Mouse (Mus musculus): ENCODE measurements at regions not wholly inside any gene's neighbourhood (a gene's known extent, or its start where the extent isn't known, plus 50 kb on each side); places are given as distances from the start of the nearest gene placed in this dataset.

DNA sequence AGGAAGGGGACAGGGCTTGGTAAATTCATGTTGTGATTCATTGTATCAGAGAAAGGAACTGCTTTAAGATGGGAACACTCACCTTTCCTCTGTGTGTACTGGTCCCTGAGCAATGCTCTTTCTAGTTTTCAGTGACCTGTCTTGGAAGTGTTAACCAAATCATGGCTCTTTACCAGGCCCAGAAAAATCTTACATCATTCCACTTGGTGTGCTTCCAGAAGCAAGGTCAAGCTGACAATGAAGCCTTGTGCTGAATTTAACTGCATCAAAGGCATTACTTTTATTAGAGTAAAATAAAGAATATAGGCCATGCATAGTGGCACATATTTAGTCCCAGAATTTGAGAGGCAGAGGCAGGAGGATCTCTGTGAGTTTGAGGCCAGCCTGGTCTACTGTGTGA is 75.4 kb upstream of the Hmgn3 start:
- no peak overlapping the region for H3K9ac ChIP-seq (replicated peaks; ENCODE audit: low read depth, low read length)
- H3K9me3 ChIP-seq (ENCODE audit: control insufficient read depth, low read length), result no peaks in the 10 kb centered on the region
- no peak overlapping the region for H3K4me3 ChIP-seq (ENCODE audit: low read depth, low read length)
- no peaks in the 10 kb centered on the region for H3K27me3 ChIP-seq (ENCODE audit: control insufficient read depth, insufficient read depth, low read length)
- H3K4me1 ChIP-seq (ENCODE audit: control insufficient read depth, insufficient read depth, low read length), result no peaks in the 10 kb centered on the region
- no peak overlapping the region for H3K27ac ChIP-seq (ENCODE audit: low read depth, low read length)
- H3K4me2 ChIP-seq (ENCODE audit: low read depth, low read length), result no peak overlapping the region
- H3K36me3 ChIP-seq (ENCODE audit: control insufficient read depth, insufficient read depth, low read length), result no peaks in the 10 kb centered on the region
- no peak for ATAC-seq (ENCODE audit: low read depth)

DNA sequence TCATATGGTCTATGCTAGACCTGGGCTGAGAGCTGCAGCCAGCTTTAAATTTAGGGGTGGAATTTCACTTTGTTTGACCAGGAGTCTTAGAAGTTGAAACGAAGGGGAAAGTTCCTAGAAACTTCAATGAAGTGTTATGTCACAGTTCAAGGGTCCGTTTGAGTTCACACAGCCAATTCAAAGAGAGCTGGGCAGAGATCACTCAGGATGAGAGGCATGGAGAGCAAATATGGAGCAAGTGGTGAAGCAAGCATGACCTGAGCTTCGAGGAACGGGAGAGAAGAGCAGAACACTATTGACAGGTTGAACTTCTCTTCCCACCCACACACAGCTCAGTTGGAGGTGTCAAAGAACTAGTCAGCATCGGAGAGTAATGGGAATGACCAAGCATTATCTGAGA is 56.1 kb upstream of the Hmgn3 start:
- H3K9ac ChIP-seq (replicated peaks; ENCODE audit: low read depth, low read length), result no peak overlapping the region
- H3K4me1 ChIP-seq (ENCODE audit: control insufficient read depth, insufficient read depth, low read length), result no peaks in the 10 kb centered on the region
- H3K36me3 ChIP-seq (ENCODE audit: control insufficient read depth, insufficient read depth, low read length), result no peaks in the 10 kb centered on the region
- no peak overlapping the region for H3K4me3 ChIP-seq (ENCODE audit: low read depth, low read length)
- 85% methylated on average over 5 of the region's 5 CpGs for WGBS
- ATAC-seq (ENCODE audit: low read depth), result no peak
- H3K27ac ChIP-seq (ENCODE audit: low read depth, low read length), result no peak overlapping the region
- no peaks in the 10 kb centered on the region for H3K27me3 ChIP-seq (ENCODE audit: control insufficient read depth, insufficient read depth, low read length)
- H3K9me3 ChIP-seq (ENCODE audit: control insufficient read depth, low read length), result no peaks in the 10 kb centered on the region
- no peak overlapping the region for H3K4me2 ChIP-seq (ENCODE audit: low read depth, low read length)

DNA sequence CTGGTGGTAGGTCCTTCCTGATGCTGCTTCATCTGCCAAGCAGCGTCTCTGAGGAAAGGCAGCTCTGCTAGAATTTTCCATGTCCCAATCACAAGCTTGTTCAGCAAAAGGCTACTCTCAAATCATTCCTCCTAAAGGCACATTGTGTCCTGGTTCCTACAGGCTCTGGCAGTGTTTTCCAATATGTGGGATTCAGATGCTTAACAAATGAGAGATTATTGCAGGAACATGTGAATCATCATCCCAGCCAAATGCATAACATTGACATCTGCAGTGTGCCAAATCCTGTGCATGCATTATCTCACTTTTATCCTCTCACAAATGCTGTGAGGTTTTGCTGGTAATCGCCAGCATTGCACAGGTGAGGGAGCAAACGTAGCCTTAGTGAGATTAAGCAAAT is 53.3 kb upstream of the Hmgn3 start:
- H3K9ac ChIP-seq (replicated peaks; ENCODE audit: low read depth, low read length), result no peak overlapping the region
- H3K4me2 ChIP-seq (ENCODE audit: low read depth, low read length), result no peak overlapping the region
- peaks cover 5% of the 10 kb centered on the region for H3K4me1 ChIP-seq (ENCODE audit: control insufficient read depth, insufficient read depth, low read length)
- H3K4me3 ChIP-seq (ENCODE audit: low read depth, low read length), result no peak overlapping the region
- H3K36me3 ChIP-seq (ENCODE audit: control insufficient read depth, insufficient read depth, low read length), result no peaks in the 10 kb centered on the region
- H3K9me3 ChIP-seq (ENCODE audit: control insufficient read depth, low read length), result no peaks in the 10 kb centered on the region
- no peak for ATAC-seq (ENCODE audit: low read depth)
- H3K27ac ChIP-seq (ENCODE audit: low read depth, low read length), result no peak overlapping the region
- H3K27me3 ChIP-seq (ENCODE audit: control insufficient read depth, insufficient read depth, low read length), result no peaks in the 10 kb centered on the region
- WGBS, result 87% methylated on average over 3 of the region's 3 CpGs

DNA sequence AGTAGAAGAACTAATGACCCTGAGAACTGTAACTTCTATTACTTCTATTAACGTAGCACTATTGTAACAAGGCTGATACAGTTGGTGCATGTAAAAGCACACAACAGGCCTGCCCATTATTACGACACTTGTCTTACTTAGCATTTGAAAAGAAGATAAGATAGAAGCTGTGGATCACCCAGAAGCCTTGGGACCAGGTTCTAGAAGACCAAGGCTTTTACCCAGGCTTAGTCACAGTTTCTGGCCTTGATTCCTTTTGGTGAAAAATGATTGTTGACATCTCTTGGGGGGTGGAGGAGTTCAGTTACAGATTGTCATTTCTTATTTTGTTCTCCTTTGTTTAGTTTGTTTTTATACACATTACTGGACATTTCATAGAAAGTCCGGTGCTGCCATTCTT is 52.7 kb upstream of the Hmgn3 start:
- Histone ChIP-seq H3K27ac (ENCODE audit: low read depth, low read length) (no peak overlapping the region), H3K36me3 (ENCODE audit: control insufficient read depth, insufficient read depth, low read length) (no peaks in the 10 kb centered on the region), H3K4me3 (ENCODE audit: low read depth, low read length) (no peak overlapping the region), H3K4me2 (ENCODE audit: low read depth, low read length) (no peak overlapping the region), H3K27me3 (ENCODE audit: control insufficient read depth, insufficient read depth, low read length) (no peaks in the 10 kb centered on the region), H3K9me3 (ENCODE audit: control insufficient read depth, low read length) (no peaks in the 10 kb centered on the region), H3K4me1 (ENCODE audit: control insufficient read depth, insufficient read depth, low read length) (peaks cover 5% of the 10 kb centered on the region), H3K9ac (replicated peaks; ENCODE audit: low read depth, low read length) (no peak overlapping the region)
- 90% methylated on average over 3 of the region's 3 CpGs for WGBS
- ATAC-seq (ENCODE audit: low read depth), result no peak

DNA sequence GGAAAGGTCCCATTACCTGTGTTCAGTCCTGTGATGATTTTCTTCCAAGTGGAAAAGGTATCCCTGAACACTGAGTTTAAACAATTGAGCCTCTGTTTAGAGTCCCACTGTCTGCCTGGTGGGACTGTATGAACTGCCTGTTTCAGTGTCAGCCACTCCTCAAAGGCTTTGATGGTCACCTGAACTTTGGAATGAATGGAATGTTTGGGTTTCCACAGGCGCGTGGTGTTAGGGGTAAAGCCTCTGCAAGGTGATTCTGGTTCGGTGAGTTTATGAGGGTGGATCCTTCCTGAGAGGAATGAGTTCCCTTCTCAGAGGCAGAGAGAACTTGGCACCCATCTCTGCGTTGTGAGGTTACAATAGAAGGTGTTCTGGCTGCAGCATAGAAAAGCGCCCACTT is 50.5 kb upstream of the Hmgn3 start:
- H3K4me2 ChIP-seq (ENCODE audit: low read depth, low read length), result no peak overlapping the region
- H3K4me3 ChIP-seq (ENCODE audit: low read depth, low read length), result no peak overlapping the region
- H3K36me3 ChIP-seq (ENCODE audit: control insufficient read depth, insufficient read depth, low read length), result no peaks in the 10 kb centered on the region
- H3K9me3 ChIP-seq (ENCODE audit: control insufficient read depth, low read length), result no peaks in the 10 kb centered on the region
- no peak overlapping the region for H3K9ac ChIP-seq (replicated peaks; ENCODE audit: low read depth, low read length)
- 84% methylated on average over 5 of the region's 5 CpGs for WGBS
- no peak overlapping the region for H3K27ac ChIP-seq (ENCODE audit: low read depth, low read length)
- no peaks in the 10 kb centered on the region for H3K27me3 ChIP-seq (ENCODE audit: control insufficient read depth, insufficient read depth, low read length)
- H3K4me1 ChIP-seq (ENCODE audit: control insufficient read depth, insufficient read depth, low read length), result peaks cover 5% of the 10 kb centered on the region
- no peak for ATAC-seq (ENCODE audit: low read depth)
